Mouse (Mus musculus) kidney, postnatal 0 days (tissue): ENCODE results near the gene Syk. TPM values are rescaled to one million over a fixed set of nuclear protein-coding genes. Genes with fewer than 3 reads are reported as not detected.

Source experiments
- ATAC-seq: fragments of 200-750 bp; cut with Nextera tagmentation; replicated peaks from 2 replicates; pipeline ENCODE4 v1.8.0; 2017; ENCODE audit warnings: low read depth, moderate number of reproducible peaks, moderate TSS enrichment, moderate library complexity; ENCODE audit not compliant: low FRiP score
- DNase-seq: peaks from one replicate; pipeline ENCODE4 v3.0.0-alpha.2; 2016; ENCODE audit warnings: low spot score
- H3K27ac ChIP-seq: fragments of 300-500 bp; sonication (generic); 2 replicates; pipeline ENCODE4 v1.5.1; 2014; ENCODE audit warnings: mild to moderate bottlenecking
- H3K27me3 ChIP-seq: fragments of 300-500 bp; sonication (generic); 2 replicates; pipeline ENCODE4 v1.6.1; 2014; ENCODE audit warnings: low read length, mixed read lengths; ENCODE audit not compliant: insufficient read depth
- H3K36me3 ChIP-seq: fragments of 300-500 bp; sonication (generic); 2 replicates; pipeline ENCODE4 v1.6.1; 2014; ENCODE audit warnings: low read length, mixed read lengths; ENCODE audit not compliant: insufficient read depth
- H3K4me1 ChIP-seq: fragments of 300-500 bp; sonication (generic); replicated peaks from 2 replicates; pipeline ENCODE4 v1.6.1; 2014; ENCODE audit warnings: antibody characterized with exemption, low read length, mixed read lengths; ENCODE audit not compliant: insufficient read depth
- H3K4me2 ChIP-seq: fragments of 300-500 bp; sonication (generic); 2 replicates; pipeline ENCODE4 v1.6.1; 2014; ENCODE audit warnings: mild to moderate bottlenecking, low read length, moderate library complexity, mixed read lengths
- H3K4me3 ChIP-seq: fragments of 300-500 bp; sonication (generic); replicated peaks from 2 replicates; pipeline ENCODE4 v1.5.1; 2014; ENCODE audit warnings: low read depth, low read length
- H3K9ac ChIP-seq: fragments of 300-500 bp; sonication (generic); 2 replicates; pipeline ENCODE4 v1.6.1; 2014; ENCODE audit warnings: low read depth, low read length
- H3K9me3 ChIP-seq: fragments of 300-500 bp; sonication (generic); replicated peaks from 2 replicates; pipeline ENCODE4 v1.6.1; 2016; ENCODE audit warnings: low read length, inconsistent platforms, mixed read lengths
- CTCF ChIP-seq: IDR thresholded peaks from 2 replicates; pipeline ENCODE4 v1.5.1; 2016; ENCODE audit warnings: antibody characterized with exemption, low read depth, mild to moderate bottlenecking, moderate library complexity
- whole genome bisulfite sequencing: fragments of 180-500 bp; shearing (Covaris S2); extraction: QIAGEN DNeasy Blood & Tissue Kit; methylation state at CpG from one replicate; pipeline ENCODE4 v1.1.7; 2014; 5-methylcytosine and 5-hydroxymethylcytosine counted together
- polyA plus RNA-seq: library from polyadenylated mRNA; unstranded; fragments of >200 nt; fragmentation: Nextera tagmentation; extraction: Ambion mirVana; gene quantifications from 2 replicates; pipeline ENCODE4 v1.2.1, GENCODE M21; 2015

Gene Syk
- polyA plus RNA-seq, 1 experiment from 2014 or later: 3.3 TPM

DNA sequence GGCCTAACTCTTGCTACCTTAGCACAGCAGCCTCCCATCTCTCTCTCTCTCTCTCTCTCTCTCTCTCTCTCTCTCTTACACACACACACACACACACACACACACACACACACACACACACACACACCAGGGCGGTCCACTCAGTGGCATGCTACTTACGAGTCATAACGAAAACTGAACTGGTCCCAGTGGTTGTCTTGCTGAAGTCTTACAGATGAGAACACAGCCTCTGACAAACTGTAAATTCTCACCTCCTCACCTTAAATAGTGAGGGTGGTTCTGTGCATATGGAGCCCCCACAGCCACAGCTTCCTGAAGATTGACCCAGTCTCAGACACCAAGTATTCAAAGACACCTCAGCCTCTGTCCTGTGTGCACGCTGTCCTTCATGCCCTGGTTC lies 8.9 kb downstream of the Syk start:
- 89% methylated on average over 4 of the region's 4 CpGs for WGBS
- Histone ChIP-seq H3K36me3 (no peaks in the 10 kb centered on the region), H3K4me2 (no peak overlapping the region), H3K27ac (no peak overlapping the region), H3K4me1 (no peaks in the 10 kb centered on the region), H3K9ac (no peak overlapping the region), H3K27me3 (no peaks in the 10 kb centered on the region), H3K9me3 (no peaks in the 10 kb centered on the region), H3K4me3 (no peak overlapping the region)
- no peak for TF ChIP-seq CTCF
- no peak for DNase-seq
- ATAC-seq: no peak

DNA sequence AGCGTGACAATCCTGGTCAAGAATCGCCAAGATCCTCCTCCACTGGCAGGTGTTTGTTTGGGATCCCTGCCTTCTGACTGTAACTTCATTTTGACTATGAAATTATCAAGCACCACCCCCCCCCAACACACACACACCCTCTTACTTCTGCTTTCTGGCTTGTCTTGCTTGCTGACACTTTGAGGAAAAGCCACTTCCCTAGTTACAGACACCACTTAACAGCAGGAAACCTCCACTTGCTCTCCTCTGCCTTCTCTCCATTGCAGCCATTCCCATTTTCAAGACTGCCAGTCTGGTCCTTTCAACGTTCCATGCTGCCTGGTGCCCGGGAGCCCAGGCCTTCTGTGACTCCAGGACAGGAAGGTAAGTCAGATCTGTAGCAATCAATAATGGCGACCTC lies 13.7 kb downstream of the Syk start:
- no peak for TF ChIP-seq CTCF
- no peaks in the 10 kb centered on the region for H3K27me3 ChIP-seq
- H3K4me2 ChIP-seq: no peak overlapping the region
- H3K36me3 ChIP-seq: no peaks in the 10 kb centered on the region
- 82% methylated on average over 5 of the region's 5 CpGs for WGBS
- no peak overlapping the region for H3K9ac ChIP-seq
- DNase-seq: no peak
- H3K4me1 ChIP-seq: no peaks in the 10 kb centered on the region
- no peak overlapping the region for H3K4me3 ChIP-seq
- no peak for ATAC-seq
- H3K27ac ChIP-seq: no peak overlapping the region
- no peaks in the 10 kb centered on the region for H3K9me3 ChIP-seq

- no peak overlapping the region for H3K27ac ChIP-seq
- ATAC-seq (no peak), DNase-seq (no peak)
- no peak overlapping the region for H3K4me3 ChIP-seq
- TF ChIP-seq CTCF: no peak
- H3K36me3 ChIP-seq: no peaks in the 10 kb centered on the region
- no peaks in the 10 kb centered on the region for H3K9me3 ChIP-seq
- no peaks in the 10 kb centered on the region for H3K27me3 ChIP-seq
- 76% methylated on average over 11 of the region's 11 CpGs for WGBS
- no peak overlapping the region for H3K4me2 ChIP-seq
- H3K9ac ChIP-seq: no peak overlapping the region
- no peaks in the 10 kb centered on the region for H3K4me1 ChIP-seq
Measured at GRCm38 (mm10) chr13:52597092-52597678, 14.2 kb downstream of the Syk start.

- no peak overlapping the region for H3K4me2 ChIP-seq
- H3K9ac ChIP-seq: no peak overlapping the region
- no peaks in the 10 kb centered on the region for H3K36me3 ChIP-seq
- no peaks in the 10 kb centered on the region for H3K4me1 ChIP-seq
- H3K27ac ChIP-seq: no peak overlapping the region
- ATAC-seq (no peak), DNase-seq (no peak)
- H3K4me3 ChIP-seq: no peak overlapping the region
- H3K9me3 ChIP-seq: no peaks in the 10 kb centered on the region
- WGBS: 68% methylated on average over 3 of the region's 3 CpGs
- TF ChIP-seq CTCF: no peak
- no peaks in the 10 kb centered on the region for H3K27me3 ChIP-seq
Measured at GRCm38 (mm10) chr13:52598233-52598632, 15.3 kb downstream of the Syk start.

- Histone ChIP-seq H3K4me2 (no peak overlapping the region), H3K27ac (no peak overlapping the region), H3K4me3 (no peak overlapping the region), H3K9me3 (no peaks in the 10 kb centered on the region), H3K36me3 (no peaks in the 10 kb centered on the region), H3K27me3 (no peaks in the 10 kb centered on the region), H3K9ac (no peak overlapping the region), H3K4me1 (no peaks in the 10 kb centered on the region)
- ATAC-seq (no peak), DNase-seq (no peak)
- no peak for TF ChIP-seq CTCF
- 47% methylated on average over 4 of the region's 4 CpGs for WGBS
Measured at GRCm38 (mm10) chr13:52600015-52600643, 17.2 kb downstream of the Syk start.

DNA sequence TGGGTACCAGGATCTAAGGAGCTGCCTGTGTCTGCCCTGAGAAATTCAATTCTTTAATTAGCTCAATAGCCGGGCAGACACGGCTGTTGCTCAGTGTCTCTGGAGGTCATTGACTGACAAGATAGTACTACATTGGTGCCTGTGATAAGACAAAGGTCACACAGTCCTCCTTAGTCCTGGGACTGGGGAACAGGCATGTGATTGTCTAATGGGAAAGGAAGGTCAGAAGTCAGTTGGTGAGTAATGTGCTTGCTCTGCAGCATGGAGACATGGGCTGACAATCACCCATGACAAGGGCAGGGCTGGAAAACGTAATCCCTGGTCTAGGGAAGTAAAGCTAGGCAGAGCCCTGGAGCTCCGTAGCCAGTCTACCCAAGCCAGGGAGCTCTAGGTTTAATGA lies 19.8 kb downstream of the Syk start:
- H3K27me3 ChIP-seq: no peaks in the 10 kb centered on the region
- H3K4me3 ChIP-seq: no peak overlapping the region
- H3K4me2 ChIP-seq: no peak overlapping the region
- ATAC-seq (no peak), DNase-seq (no peak)
- 55% methylated on average over 4 of the region's 4 CpGs for WGBS
- H3K4me1 ChIP-seq: no peaks in the 10 kb centered on the region
- no peaks in the 10 kb centered on the region for H3K9me3 ChIP-seq
- no peaks in the 10 kb centered on the region for H3K36me3 ChIP-seq
- no peak for TF ChIP-seq CTCF
- H3K27ac ChIP-seq: no peak overlapping the region
- H3K9ac ChIP-seq: no peak overlapping the region
